Mouse (Mus musculus) hindbrain, embryonic 11.5 days (tissue): ENCODE measurements around the gene Aco1. TPM values are rescaled to one million over a fixed set of nuclear protein-coding genes. Genes with fewer than 3 reads are reported as not detected.

ENCODE experiments used
- ATAC-seq: fragments of 200-750 bp; cut with Nextera tagmentation; 2 replicates; pipeline ENCODE4 v1.8.0; 2017; ENCODE audit warnings: mild to moderate bottlenecking, moderate TSS enrichment, moderate library complexity; ENCODE audit not compliant: low FRiP score
- DNase-seq: peaks from one replicate; pipeline ENCODE4 v3.0.0-alpha.2; 2015; ENCODE audit warnings: low spot score
- H3K27ac ChIP-seq: fragments of 300-500 bp; sonication (generic); 2 replicates; pipeline ENCODE4 v1.5.1; 2014; ENCODE audit warnings: mild to moderate bottlenecking, low read depth, low read length
- H3K27me3 ChIP-seq: fragments of 300-500 bp; sonication (generic); 2 replicates; pipeline ENCODE4 v1.6.1; 2014; ENCODE audit warnings: mild to moderate bottlenecking, low read length, moderate library complexity, mixed read lengths; ENCODE audit not compliant: control insufficient read depth, insufficient read depth
- H3K36me3 ChIP-seq: fragments of 300-500 bp; sonication (generic); 2 replicates; pipeline ENCODE4 v1.6.1; 2014; ENCODE audit warnings: mild to moderate bottlenecking, low read length, moderate library complexity, mixed read lengths; ENCODE audit not compliant: control insufficient read depth, insufficient read depth
- H3K4me1 ChIP-seq: fragments of 300-500 bp; sonication (generic); replicated peaks from 2 replicates; pipeline ENCODE4 v1.6.1; 2014; ENCODE audit warnings: low read length, mixed read lengths; ENCODE audit not compliant: control insufficient read depth, insufficient read depth
- H3K4me2 ChIP-seq: fragments of 300-500 bp; sonication (generic); replicated peaks from 2 replicates; pipeline ENCODE4 v1.6.1; 2014; ENCODE audit warnings: mild to moderate bottlenecking, low read depth, low read length
- H3K4me3 ChIP-seq: fragments of 300-500 bp; sonication (generic); 2 replicates; pipeline ENCODE4 v1.5.1; 2014; ENCODE audit warnings: low read depth, low read length
- H3K9ac ChIP-seq: fragments of 300-500 bp; sonication (generic); 2 replicates; pipeline ENCODE4 v1.6.1; 2014; ENCODE audit warnings: low read depth, low read length
- H3K9me3 ChIP-seq: fragments of 300-500 bp; sonication (generic); 2 replicates; pipeline ENCODE4 v1.6.1; 2016; ENCODE audit warnings: low read length; ENCODE audit not compliant: control insufficient read depth
- WGBS: fragments of 180-500 bp; shearing (Covaris S2); extraction: QIAGEN DNeasy Blood & Tissue Kit; methylation state at CpG from one replicate; pipeline ENCODE4 v1.1.7; 2014; 5-methylcytosine and 5-hydroxymethylcytosine counted together
- polyA plus RNA-seq: library from polyadenylated mRNA; unstranded; fragments of >200 nt; fragmentation: Nextera tagmentation; extraction: Ambion mirVana; gene quantifications from 2 replicates; pipeline ENCODE4 v1.2.1, GENCODE M21; 2014

Aco1 gene
- polyA plus RNA-seq, 1 experiment from 2014 or later: 55.0 TPM

GRCm38 (mm10) chr4:40212177-40212576, 69.3 kb downstream of the Aco1 start:
- Histone ChIP-seq H3K4me1 (no peaks in the 10 kb centered on the region), H3K27me3 (no peaks in the 10 kb centered on the region), H3K9me3 (no peaks in the 10 kb centered on the region), H3K27ac (no peak overlapping the region), H3K4me2 (no peak overlapping the region), H3K4me3 (no peak overlapping the region), H3K36me3 (no peaks in the 10 kb centered on the region), H3K9ac (no peak overlapping the region)
- ATAC-seq: no peak
- 88% methylated on average over 4 of the region's 6 CpGs for WGBS
- no peak for DNase-seq

- Histone ChIP-seq H3K9me3 (no peaks in the 10 kb centered on the region), H3K9ac (no peak overlapping the region), H3K4me3 (no peak overlapping the region), H3K27me3 (no peaks in the 10 kb centered on the region), H3K27ac (no peak overlapping the region), H3K4me1 (no peaks in the 10 kb centered on the region), H3K36me3 (no peaks in the 10 kb centered on the region), H3K4me2 (no peak overlapping the region)
- ATAC-seq (no peak), DNase-seq (no peak)
- 60% methylated on average over 3 of the region's 3 CpGs for WGBS
These were observed 75.0 kb downstream of the Aco1 start for GRCm38 (mm10) chr4:40217910-40218309.

DNA sequence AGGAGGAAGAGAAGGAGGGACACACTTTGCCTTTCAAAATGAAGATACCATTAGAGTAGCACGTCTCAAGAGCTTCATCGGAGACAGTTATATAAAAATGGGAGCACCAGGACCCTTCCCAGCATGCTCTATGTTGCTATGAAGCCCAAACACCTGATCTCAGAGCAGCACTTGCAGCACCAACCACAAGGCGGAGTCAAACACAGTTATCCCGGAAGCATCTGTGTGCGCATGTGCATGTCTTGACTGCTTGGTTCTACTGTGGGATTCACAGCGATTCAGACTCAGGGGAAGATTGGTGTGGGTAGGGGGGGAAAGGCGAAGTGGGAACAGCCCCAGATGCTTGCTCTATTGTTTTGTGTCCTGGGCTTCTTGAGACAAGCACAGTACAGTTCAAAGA, 75.5 kb downstream of the Aco1 start:
- peak; percentile 54 for DNase-seq
- H3K4me2 ChIP-seq: no peak overlapping the region
- H3K4me1 ChIP-seq: no peaks in the 10 kb centered on the region
- H3K27me3 ChIP-seq: no peaks in the 10 kb centered on the region
- H3K9ac ChIP-seq: no peak overlapping the region
- H3K9me3 ChIP-seq: no peaks in the 10 kb centered on the region
- 74% methylated on average over 7 of the region's 7 CpGs for WGBS
- ATAC-seq: peak; percentile 27; the same call in 1 of the 2 replicates
- H3K27ac ChIP-seq: no peak overlapping the region
- no peaks in the 10 kb centered on the region for H3K36me3 ChIP-seq
- H3K4me3 ChIP-seq: no peak overlapping the region

DNA sequence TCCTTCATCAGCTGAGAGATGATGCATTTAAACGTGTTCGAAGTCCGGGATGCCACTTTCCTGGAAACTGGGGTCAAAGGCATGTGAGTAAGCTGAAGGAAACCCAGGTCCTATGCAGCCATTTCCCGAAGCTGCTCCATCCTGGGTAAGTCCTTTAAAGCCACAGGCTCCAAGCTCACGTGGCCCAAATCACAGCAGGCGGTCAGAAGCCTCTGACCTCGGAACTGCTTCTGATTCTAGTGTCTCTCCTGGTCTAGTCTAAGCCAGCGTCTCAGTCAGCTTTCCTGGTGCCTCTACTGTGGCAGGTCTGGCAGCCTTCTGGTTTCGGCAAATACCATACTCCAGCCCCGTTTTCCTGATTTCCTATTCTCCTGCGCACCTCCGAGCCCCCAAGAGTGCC, 77.6 kb downstream of the Aco1 start:
- no peak for ATAC-seq
- Histone ChIP-seq H3K9me3 (no peaks in the 10 kb centered on the region), H3K9ac (no peak overlapping the region), H3K36me3 (no peaks in the 10 kb centered on the region), H3K4me1 (no peaks in the 10 kb centered on the region), H3K4me2 (no peak overlapping the region), H3K27ac (no peak overlapping the region), H3K27me3 (no peaks in the 10 kb centered on the region), H3K4me3 (no peak overlapping the region)
- DNase-seq: peak; percentile 18
- 19% methylated on average over 12 of the region's 12 CpGs for WGBS

DNA sequence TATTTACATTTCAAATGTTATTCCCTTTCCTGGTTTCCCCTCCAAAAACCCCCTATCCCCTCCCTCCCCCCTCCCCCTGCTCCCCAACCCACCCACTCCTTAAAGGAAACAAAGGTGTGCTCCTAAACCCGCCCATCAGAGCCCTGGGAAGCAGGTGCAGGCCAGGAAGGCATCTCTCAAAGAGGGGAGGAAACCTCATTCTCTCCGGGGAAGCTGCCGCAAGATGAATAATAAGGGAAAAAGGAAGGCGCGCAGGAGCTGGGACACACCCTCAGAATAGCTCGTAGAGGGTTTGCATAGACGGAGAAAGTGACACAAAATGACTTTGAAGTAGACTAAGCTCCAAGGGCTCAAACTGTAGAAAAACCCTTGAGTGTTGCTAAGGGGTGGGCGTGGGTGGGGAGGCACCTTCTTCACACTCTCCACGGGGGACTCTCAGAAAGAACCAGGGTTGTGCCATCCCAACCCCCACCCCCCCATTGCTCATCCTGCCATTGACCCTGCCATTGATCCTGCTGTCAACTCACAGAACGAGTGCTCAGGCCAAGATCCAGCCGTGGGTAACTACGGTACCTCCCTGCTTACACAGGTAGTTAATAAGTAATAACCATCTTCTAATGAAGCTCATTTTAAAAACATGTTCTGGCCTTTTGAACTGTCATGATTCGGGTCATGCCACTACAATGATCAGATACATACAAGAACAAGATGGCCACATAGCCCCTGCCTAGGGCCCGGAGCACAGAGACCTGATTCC, 78.3 kb downstream of the Aco1 start:
- H3K4me2 ChIP-seq: no peak overlapping the region
- no peaks in the 10 kb centered on the region for H3K9me3 ChIP-seq
- no peak overlapping the region for H3K9ac ChIP-seq
- no peaks in the 10 kb centered on the region for H3K36me3 ChIP-seq
- 39% methylated on average over 14 of the region's 14 CpGs for WGBS
- no peaks in the 10 kb centered on the region for H3K27me3 ChIP-seq
- H3K4me1 ChIP-seq: no peaks in the 10 kb centered on the region
- no peak overlapping the region for H3K4me3 ChIP-seq
- H3K27ac ChIP-seq: no peak overlapping the region
- ATAC-seq (no peak), DNase-seq (no peak)

- Histone ChIP-seq H3K9me3 (no peaks in the 10 kb centered on the region), H3K27me3 (no peaks in the 10 kb centered on the region), H3K36me3 (no peaks in the 10 kb centered on the region), H3K4me3 (no peak overlapping the region), H3K27ac (no peak overlapping the region), H3K4me2 (no peak overlapping the region), H3K4me1 (no peaks in the 10 kb centered on the region), H3K9ac (no peak overlapping the region)
- DNase-seq: no peak
- WGBS: 47% methylated on average over 21 of the region's 21 CpGs
- no peak for ATAC-seq
These were observed 79.2 kb downstream of the Aco1 start for GRCm38 (mm10) chr4:40221876-40222585.

DNA sequence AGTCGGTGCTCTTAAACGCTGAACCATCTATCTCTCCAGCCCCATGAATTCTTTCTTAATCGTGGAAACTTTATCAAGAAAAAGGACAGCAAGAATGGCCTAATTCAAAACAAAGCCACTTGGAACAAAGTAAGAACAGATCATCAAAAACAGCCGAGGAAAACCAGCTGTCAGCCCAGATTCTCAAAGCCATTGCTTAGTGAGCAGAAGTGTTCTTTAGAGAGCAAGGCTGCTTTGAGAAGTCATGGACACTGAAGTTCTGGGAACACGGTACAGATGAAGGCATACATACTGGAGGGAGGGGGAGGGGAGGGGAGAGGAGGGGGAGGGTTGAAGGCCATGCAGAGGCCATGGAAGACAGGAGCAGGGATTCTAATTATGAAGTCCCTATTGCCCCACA, 83.2 kb downstream of the Aco1 start:
- Histone ChIP-seq H3K4me1 (no peaks in the 10 kb centered on the region), H3K4me2 (no peak overlapping the region), H3K27me3 (no peaks in the 10 kb centered on the region), H3K4me3 (no peak overlapping the region), H3K36me3 (no peaks in the 10 kb centered on the region), H3K9ac (no peak overlapping the region), H3K9me3 (no peaks in the 10 kb centered on the region), H3K27ac (no peak overlapping the region)
- 79% methylated on average over 5 of the region's 5 CpGs for WGBS
- DNase-seq: no peak
- ATAC-seq: no peak

GRCm38 (mm10) chr4:40227131-40227530, 84.2 kb downstream of the Aco1 start:
- Histone ChIP-seq H3K4me3 (no peak overlapping the region), H3K4me1 (no peaks in the 10 kb centered on the region), H3K4me2 (no peak overlapping the region), H3K9ac (no peak overlapping the region), H3K27ac (no peak overlapping the region), H3K36me3 (no peaks in the 10 kb centered on the region), H3K9me3 (no peaks in the 10 kb centered on the region), H3K27me3 (no peaks in the 10 kb centered on the region)
- ATAC-seq (no peak), DNase-seq (no peak)
- 89% methylated on average over 11 of the region's 11 CpGs for WGBS

- Histone ChIP-seq H3K9ac (no peak overlapping the region), H3K27ac (no peak overlapping the region), H3K9me3 (no peaks in the 10 kb centered on the region), H3K36me3 (no peaks in the 10 kb centered on the region), H3K4me2 (no peak overlapping the region), H3K4me3 (no peak overlapping the region), H3K27me3 (no peaks in the 10 kb centered on the region), H3K4me1 (no peaks in the 10 kb centered on the region)
- DNase-seq (no peak), ATAC-seq (no peak)
- 93% methylated on average over 7 of the region's 7 CpGs for WGBS
These were observed 85.0 kb downstream of the Aco1 start for GRCm38 (mm10) chr4:40227886-40228285.
